Mouse (Mus musculus) MEL (cell line): ENCODE data around the gene Gnat2. TPM values are rescaled to one million over a fixed set of nuclear protein-coding genes. Genes with fewer than 3 reads are reported as not detected.
A peak's percentile ranks its signal among the peaks of the same experiment; 100 is the strongest.

ENCODE experiments used
- DNase-seq: peaks from one replicate; pipeline ENCODE4 v3.0.0; 2011; ENCODE audit warnings: low read depth, low spot score
- H3K27ac ChIP-seq: 2 replicates; pipeline ENCODE4 v1.5.1; 2012; ENCODE audit warnings: low read depth, mild to moderate bottlenecking, control low read depth, low read length, moderate library complexity; ENCODE audit not compliant: control insufficient read depth
- H3K27me3 ChIP-seq, 2 experiments: fragments of 150-350 bp in 1 of 2; sonication (generic) in 1 of 2; 2 replicates each; pipeline ENCODE4 v1.6.1; 2012; ENCODE audit warnings: low read length in 2 of 2, mild to moderate bottlenecking in 2 of 2, improper control_type of control experiment in 1 of 2, moderate library complexity in 1 of 2; ENCODE audit not compliant: insufficient read depth in 2 of 2, control insufficient read depth in 1 of 2
- H3K36me3 ChIP-seq, 2 experiments: 2 replicates each; pipeline ENCODE4 v1.6.1; 2012 to 2014; ENCODE audit warnings: low read length in 2 of 2, improper control_type of control experiment in 1 of 2, inconsistent platforms in 1 of 2, mild to moderate bottlenecking in 1 of 2; ENCODE audit not compliant: insufficient read depth in 2 of 2, control insufficient read depth in 1 of 2
- H3K4me1 ChIP-seq, 2 experiments: fragments of 150-350 bp in 1 of 2; sonication (generic) in 1 of 2; 2 replicates each; pipeline ENCODE4 v1.6.1; 2012; ENCODE audit warnings: low read length in 2 of 2, improper control_type of control experiment in 1 of 2, mild to moderate bottlenecking in 1 of 2; ENCODE audit not compliant: insufficient read depth in 2 of 2, control insufficient read depth in 1 of 2
- H3K4me3 ChIP-seq, 2 experiments: fragments of 150-350 bp in 1 of 2; sonication (generic) in 1 of 2; 2 replicates each; pipeline ENCODE4 v1.5.1; 2012; ENCODE audit warnings: low read depth in 2 of 2, low read length in 2 of 2, mild to moderate bottlenecking in 2 of 2, moderate library complexity in 2 of 2, control low read depth in 1 of 2, improper control_type of control experiment in 1 of 2; ENCODE audit not compliant: control insufficient read depth in 1 of 2, insufficient read depth in 1 of 2
- H3K79me2 ChIP-seq: 2 replicates; pipeline ENCODE4 v1.6.1; 2012; ENCODE audit warnings: mild to moderate bottlenecking, low read length, moderate library complexity; ENCODE audit not compliant: control insufficient read depth, poor library complexity, insufficient read depth
- H3K9ac ChIP-seq: 2 replicates; pipeline ENCODE4 v1.6.1; 2012; ENCODE audit warnings: low read depth, mild to moderate bottlenecking, control low read depth, low read length, moderate library complexity; ENCODE audit not compliant: control insufficient read depth, poor library complexity, severe bottlenecking
- H3K9me3 ChIP-seq: fragments of 150-350 bp; sonication (generic); replicated peaks from 2 replicates; pipeline ENCODE4 v1.6.1; 2012; ENCODE audit warnings: mild to moderate bottlenecking, low read length, improper control_type of control experiment, moderate library complexity; ENCODE audit not compliant: insufficient read depth
- BHLHE40 ChIP-seq: IDR thresholded peaks from 2 replicates; pipeline ENCODE4 v1.6.1; 2012; ENCODE audit warnings: low read depth, mild to moderate bottlenecking, inconsistent platforms, low read length, improper control_type of control experiment, borderline replicate concordance
- CHD1 ChIP-seq: IDR thresholded peaks from 2 replicates; pipeline ENCODE4 v1.6.1; 2012; ENCODE audit warnings: low read depth, mild to moderate bottlenecking, inconsistent platforms, low read length, improper control_type of control experiment
- CHD2 ChIP-seq: IDR thresholded peaks from 2 replicates; pipeline ENCODE4 v1.6.1; 2011; ENCODE audit warnings: low read length, improper control_type of control experiment
- CTCF ChIP-seq, 3 experiments: IDR thresholded peaks in 2 of 3; conservative IDR thresholded peaks in 1 of 3; 2 replicates each; pipeline ENCODE4 v1.5.1; 2011 to 2012; ENCODE audit warnings: low read length in 3 of 3, low read depth in 2 of 3, mild to moderate bottlenecking in 2 of 3, improper control_type of control experiment in 1 of 3, inconsistent platforms in 1 of 3, mixed read lengths in 1 of 3, moderate library complexity in 1 of 3; ENCODE audit not compliant: control insufficient read depth in 1 of 3, insufficient read depth in 1 of 3, poor library complexity in 1 of 3, severe bottlenecking in 1 of 3
- E2F4 ChIP-seq: IDR thresholded peaks from 2 replicates; pipeline ENCODE4 v1.6.1; 2011; ENCODE audit warnings: low read depth, low read length, improper control_type of control experiment, borderline replicate concordance
- ELF1 ChIP-seq: IDR thresholded peaks from 2 replicates; pipeline ENCODE4 v1.6.1; 2014; ENCODE audit warnings: low read depth, mild to moderate bottlenecking, inconsistent platforms, low read length, improper control_type of control experiment, moderate library complexity
- EP300 ChIP-seq, 2 experiments: IDR thresholded peaks; 2 replicates each; pipeline ENCODE4 v1.6.1; 2011; ENCODE audit warnings: improper control_type of control experiment in 2 of 2, low read length in 2 of 2, low read depth in 1 of 2, mild to moderate bottlenecking in 1 of 2
- ETS1 ChIP-seq: IDR thresholded peaks from 2 replicates; pipeline ENCODE4 v1.6.1; 2012; ENCODE audit warnings: low read depth, mild to moderate bottlenecking, inconsistent platforms, low read length, improper control_type of control experiment, moderate library complexity
- GABPA ChIP-seq: IDR thresholded peaks from 2 replicates; pipeline ENCODE4 v1.6.1; 2012; ENCODE audit warnings: low read depth, mild to moderate bottlenecking, inconsistent platforms, low read length, improper control_type of control experiment, moderate library complexity
- GATA1 ChIP-seq: IDR thresholded peaks from 2 replicates; pipeline ENCODE4 v1.6.1; 2011; ENCODE audit warnings: low read depth, low read length, improper control_type of control experiment
- JUND ChIP-seq: IDR thresholded peaks from 2 replicates; pipeline ENCODE4 v1.6.1; 2011; ENCODE audit warnings: low read depth, mild to moderate bottlenecking, improper control_type of control experiment, low read length
- KAT2A ChIP-seq: conservative IDR thresholded peaks from 2 replicates; pipeline ENCODE4 v1.6.1; 2012; ENCODE audit warnings: low read depth, low read length, improper control_type of control experiment, inconsistent platforms
- MAFK ChIP-seq: IDR thresholded peaks from 2 replicates; pipeline ENCODE4 v1.6.1; 2011; ENCODE audit warnings: low read depth, mild to moderate bottlenecking, low read length, improper control_type of control experiment, borderline replicate concordance
- MAX ChIP-seq: IDR thresholded peaks from 2 replicates; pipeline ENCODE4 v1.6.1; 2011; ENCODE audit warnings: low read length, improper control_type of control experiment
- MAZ ChIP-seq: IDR thresholded peaks from 2 replicates; pipeline ENCODE4 v1.6.1; 2012; ENCODE audit warnings: low read depth, mild to moderate bottlenecking, inconsistent platforms, low read length, improper control_type of control experiment
- MEF2A ChIP-seq: IDR thresholded peaks from 2 replicates; pipeline ENCODE4 v1.6.1; 2014; ENCODE audit warnings: low read depth, mild to moderate bottlenecking, inconsistent platforms, low read length, improper control_type of control experiment; ENCODE audit not compliant: poor library complexity, insufficient replicate concordance, severe bottlenecking; ENCODE audit errors: extremely low read depth
- MXI1 ChIP-seq: IDR thresholded peaks from 2 replicates; pipeline ENCODE4 v1.6.1; 2011; ENCODE audit warnings: mild to moderate bottlenecking, low read depth, low read length, improper control_type of control experiment
- MYB ChIP-seq: IDR thresholded peaks from 2 replicates; pipeline ENCODE4 v1.6.1; 2011; ENCODE audit warnings: mild to moderate bottlenecking, low read depth, low read length, improper control_type of control experiment
- MYC ChIP-seq: IDR thresholded peaks from 2 replicates; pipeline ENCODE4 v1.6.1; 2011; ENCODE audit warnings: low read depth, mild to moderate bottlenecking, low read length, improper control_type of control experiment, moderate library complexity
- NELFE ChIP-seq: IDR thresholded peaks from 2 replicates; pipeline ENCODE4 v1.6.1; 2011; ENCODE audit warnings: low read depth, low read length, improper control_type of control experiment
- POLR2A ChIP-seq, 2 experiments: IDR thresholded peaks; 2 replicates each; pipeline ENCODE4 v1.6.1; 2011 to 2012; ENCODE audit warnings: low read length in 2 of 2, mild to moderate bottlenecking in 2 of 2, control low read depth in 1 of 2, improper control_type of control experiment in 1 of 2, low read depth in 1 of 2, moderate library complexity in 1 of 2; ENCODE audit not compliant: control insufficient read depth in 1 of 2, insufficient read depth in 1 of 2, poor library complexity in 1 of 2
- POLR2AphosphoS2 ChIP-seq: IDR thresholded peaks from 2 replicates; pipeline ENCODE4 v1.6.1; 2011; ENCODE audit warnings: low read length, improper control_type of control experiment
- POLR2AphosphoS5 ChIP-seq: IDR thresholded peaks from 2 replicates; pipeline ENCODE4 v1.6.1; 2012; ENCODE audit warnings: low read depth, borderline replicate concordance, mild to moderate bottlenecking, inconsistent platforms, low read length, moderate library complexity, mixed read lengths
- RAD21 ChIP-seq: IDR thresholded peaks from 2 replicates; pipeline ENCODE4 v1.6.1; 2011; ENCODE audit warnings: mild to moderate bottlenecking, low read depth, low read length, improper control_type of control experiment
- RCOR1 ChIP-seq: IDR thresholded peaks from 2 replicates; pipeline ENCODE4 v1.6.1; 2012; ENCODE audit warnings: low read depth, mild to moderate bottlenecking, inconsistent platforms, low read length, improper control_type of control experiment
- SIN3A ChIP-seq: IDR thresholded peaks from 2 replicates; pipeline ENCODE4 v1.6.1; 2012; ENCODE audit warnings: low read length, improper control_type of control experiment, inconsistent platforms
- SMC3 ChIP-seq: IDR thresholded peaks from 2 replicates; pipeline ENCODE4 v1.6.1; 2011; ENCODE audit warnings: low read depth, low read length, improper control_type of control experiment
- TAL1 ChIP-seq: IDR thresholded peaks from 2 replicates; pipeline ENCODE4 v1.6.1; 2012; ENCODE audit warnings: mild to moderate bottlenecking, inconsistent platforms, low read length, moderate library complexity, mixed read lengths
- TBP ChIP-seq: IDR thresholded peaks from 2 replicates; pipeline ENCODE4 v1.8.0; 2011; ENCODE audit warnings: low read depth, low read length, improper control_type of control experiment
- TCF12 ChIP-seq: IDR thresholded peaks from 2 replicates; pipeline ENCODE4 v1.6.1; 2014; ENCODE audit warnings: low read depth, mild to moderate bottlenecking, inconsistent platforms, low read length, improper control_type of control experiment, moderate library complexity
- UBTF ChIP-seq: IDR thresholded peaks from 2 replicates; pipeline ENCODE4 v1.6.1; 2012; ENCODE audit warnings: low read depth, mild to moderate bottlenecking, inconsistent platforms, low read length, improper control_type of control experiment, moderate library complexity, borderline replicate concordance; ENCODE audit not compliant: insufficient read depth
- USF1 ChIP-seq: IDR thresholded peaks from 2 replicates; pipeline ENCODE4 v1.6.1; 2014; ENCODE audit warnings: low read depth, mild to moderate bottlenecking, inconsistent platforms, low read length, improper control_type of control experiment, moderate library complexity
- USF2 ChIP-seq, 2 experiments: IDR thresholded peaks; 2 replicates each; pipeline ENCODE4 v1.6.1; 2011 to 2012; ENCODE audit warnings: improper control_type of control experiment in 2 of 2, low read length in 2 of 2, borderline replicate concordance in 1 of 2, inconsistent platforms in 1 of 2, low read depth in 1 of 2, mild to moderate bottlenecking in 1 of 2; ENCODE audit not compliant: insufficient read depth in 1 of 2
- ZC3H11A ChIP-seq: IDR thresholded peaks from 2 replicates; pipeline ENCODE4 v1.6.1; 2012; ENCODE audit warnings: low read depth, mild to moderate bottlenecking, inconsistent platforms, low read length, improper control_type of control experiment
- ZKSCAN1 ChIP-seq: IDR thresholded peaks from 2 replicates; pipeline ENCODE4 v1.6.1; 2012; ENCODE audit warnings: low read depth, mild to moderate bottlenecking, inconsistent platforms, low read length, improper control_type of control experiment, moderate library complexity
- ZMIZ1 ChIP-seq: IDR thresholded peaks from 2 replicates; pipeline ENCODE4 v1.6.1; 2012; ENCODE audit warnings: low read depth, mild to moderate bottlenecking, inconsistent platforms, low read length, improper control_type of control experiment, moderate library complexity
- ZNF384 ChIP-seq: IDR thresholded peaks from 2 replicates; pipeline ENCODE4 v1.6.1; 2012; ENCODE audit warnings: low read depth, mild to moderate bottlenecking, inconsistent platforms, low read length, improper control_type of control experiment
- polyA plus RNA-seq, 2 experiments: library from polyadenylated mRNA; stranded (reverse) in 1 of 2; unstranded in 1 of 2; fragments of >175 nt in 1 of 2; fragments of >200 nt in 1 of 2; gene quantifications; 2 replicates each; pipeline versions ENCODE4 v1.2.1 to v1.2.4; 2012; ENCODE audit warnings: low replicate concordance in 2 of 2, low read depth in 1 of 2; ENCODE audit not compliant: insufficient read length in 2 of 2, insufficient read depth in 1 of 2, missing spikeins in 1 of 2
- total RNA-seq: library from RNA; depleted of rRNA; stranded (reverse); fragments of 300-350 nt; gene quantifications from 2 replicates; pipeline ENCODE4 v1.2.3, GENCODE M21; 2012

Gnat2 gene
- total and polyA plus RNA-seq, 3 experiments: 4.7 to 12.4 TPM; not detected in 1

DNA sequence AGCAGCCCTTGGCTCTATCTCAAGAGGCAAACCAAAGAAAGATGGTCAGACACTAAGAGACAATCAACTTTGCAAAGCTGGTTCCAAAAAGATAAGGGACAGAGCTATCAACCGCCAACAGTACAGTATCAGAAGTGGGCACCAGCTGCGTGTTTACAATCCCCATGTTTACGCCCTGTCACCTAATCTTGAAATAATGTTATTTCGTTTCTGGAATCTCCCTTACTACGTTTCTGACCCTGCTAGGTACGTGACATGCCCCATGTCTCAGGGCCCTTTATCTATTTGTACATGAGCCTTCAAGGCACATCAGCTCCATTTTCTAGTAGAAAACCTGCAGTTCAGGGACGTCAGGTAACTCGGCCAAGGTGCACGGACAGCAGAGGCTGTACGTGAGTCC, 4.1 kb downstream of the Gnat2 start:
- H3K27ac ChIP-seq: peak overlapping the region; percentile 86
- H3K9ac ChIP-seq: peak overlapping the region; percentile 42
- no peaks in the 10 kb centered on the region for H3K9me3 ChIP-seq
- H3K27me3 ChIP-seq: no peaks in the 10 kb centered on the region
- H3K36me3 ChIP-seq: peaks cover 0 to 49% of the 10 kb centered on the region in 2 experiments; a peak in 2 of 4 replicates
- H3K79me2 ChIP-seq: no peaks in the 10 kb centered on the region
- H3K4me1 ChIP-seq: peaks cover 28 to 53% of the 10 kb centered on the region in 2 experiments
- H3K4me3 ChIP-seq: peak overlapping the region; percentile 13 to 27
- DNase-seq: peak; percentile 94
- TF ChIP-seq ELF1 (peak; percentile 14; the same call in 1 of the 2 replicates), MXI1 (no peak; the same call in 1 of the 2 replicates), POLR2AphosphoS5 (no peak), CHD2 (no peak), MYB (peak; percentile 80), SMC3 (no peak), UBTF (no peak), NELFE (no peak), ZC3H11A (no peak; the same call in none of the 2 replicates), TAL1 (peak; percentile 96), MYC (no peak), EP300 (IDR thresholded peaks at IDR 0.05; ENCODE audit: low read depth in 1 of 2, low read length in 2 of 2) (peak; percentile 93 to 98), ZNF384 (no peak), SIN3A (peak; percentile 94), CTCF (IDR thresholded peaks at IDR 0.05 in 2 of 3, conservative IDR thresholded peaks at IDR 0.05 in 1 of 3; ENCODE audit: control insufficient read depth in 1 of 3, insufficient read depth in 1 of 3, low read depth in 2 of 3, low read length in 3 of 3, poor library complexity in 1 of 3, severe bottlenecking in 1 of 3) (no peak), E2F4 (no peak), ZMIZ1 (no peak), USF2 (IDR thresholded peaks at IDR 0.05; ENCODE audit: borderline replicate concordance in 1 of 2, insufficient read depth in 1 of 2, low read depth in 1 of 2, low read length in 2 of 2) (no peak), MAFK (no peak; the same call in 1 of the 2 replicates), TBP (0 out of 2 replicates have a peak, but pooled peaks have one; percentile 41), BHLHE40 (peak; percentile 75; the same call in 1 of the 2 replicates), MEF2A (no peak), USF1 (no peak), GABPA (no peak; the same call in 1 of the 2 replicates), MAX (0 out of 2 replicates have a peak, but pooled peaks have one; percentile 1), KAT2A (no peak), JUND (no peak; the same call in 1 of the 2 replicates), ETS1 (peak; percentile 98), POLR2AphosphoS2 (no peak), MAZ (peak; percentile 18; the same call in 1 of the 2 replicates), GATA1 (peak; percentile 99), ZKSCAN1 (no peak), TCF12 (peak; percentile 99), RCOR1 (peak; percentile 94), POLR2A (IDR thresholded peaks at IDR 0.05; ENCODE audit: control insufficient read depth in 1 of 2, insufficient read depth in 1 of 2, low read depth in 1 of 2, low read length in 2 of 2, poor library complexity in 1 of 2) (peak in 1 of 2 experiments; percentile 17; a peak in 1 of 4 replicates), CHD1 (no peak), RAD21 (no peak)
